Mouse (Mus musculus) kidney, postnatal 10 days (tissue): ENCODE measurements at regions not wholly inside any gene's neighbourhood (a gene's known extent, or its start where the extent isn't known, plus 50 kb on each side); places are given as distances from the start of the nearest gene placed in this dataset.

Experiments used
- DNase-seq: peaks from one replicate; pipeline ENCODE4 v3.0.0; 2021; ENCODE audit warnings: mixed read lengths

DNA sequence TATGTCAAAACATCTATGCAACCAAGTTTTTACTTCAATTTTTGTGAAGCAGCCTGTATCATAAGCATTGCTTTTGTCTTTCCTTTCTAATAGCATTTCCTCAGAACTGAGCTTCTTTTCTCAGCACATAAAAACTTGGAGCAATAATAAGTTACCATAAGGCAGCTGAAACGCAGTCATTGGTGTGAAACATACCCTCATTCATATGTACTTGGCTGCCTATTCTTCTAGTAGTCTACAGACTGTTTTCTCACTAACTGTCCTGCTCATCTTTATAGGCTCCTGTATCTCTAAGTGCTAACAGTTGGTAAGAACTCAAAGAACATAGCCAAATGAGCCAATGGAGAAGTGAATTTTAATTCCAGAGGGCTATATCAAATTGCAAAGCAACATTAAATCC is 454.6 kb upstream of the Ptprd start:
- no peak for DNase-seq

DNA sequence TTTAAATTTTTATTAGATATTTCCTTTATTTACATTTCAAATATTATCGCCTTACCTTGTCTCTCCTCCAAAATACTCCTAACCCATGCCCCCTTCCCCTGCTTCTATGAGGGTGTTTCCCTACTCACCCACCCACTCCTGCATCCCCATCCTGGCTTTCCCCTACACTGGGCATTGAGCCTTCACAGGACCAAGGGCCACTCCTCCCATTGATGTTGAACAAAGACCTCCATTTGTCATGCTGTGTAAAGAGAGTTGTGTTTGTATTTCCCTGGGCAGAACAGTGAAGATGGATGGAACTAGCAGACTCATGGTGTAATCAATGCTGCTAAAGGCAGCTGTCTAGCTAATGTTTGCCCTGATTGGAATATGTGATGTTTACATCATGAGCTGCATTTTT is 431.0 kb upstream of the Ptprd start:
- DNase-seq, result no peak

DNA sequence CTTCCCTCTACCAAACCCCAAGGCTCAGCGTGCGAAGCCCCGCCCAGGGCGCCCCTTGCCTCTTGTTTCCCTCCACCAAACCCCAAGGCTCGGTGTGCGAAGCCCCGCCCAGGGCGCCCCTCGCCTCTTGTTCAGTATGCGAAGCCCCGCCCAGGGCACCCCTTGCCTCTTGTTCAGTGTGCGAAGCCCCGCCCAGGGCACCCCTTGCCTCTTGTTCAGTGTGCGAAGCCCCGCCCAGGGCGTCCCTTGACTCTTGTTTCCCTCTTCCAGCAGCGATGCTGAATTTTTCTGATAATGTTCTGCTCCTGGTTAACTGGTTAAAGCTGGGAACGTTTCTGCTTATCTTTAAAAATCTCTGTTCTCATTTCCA is 394.7 kb upstream of the Ptprd start:
- peak; percentile 9 for DNase-seq

DNA sequence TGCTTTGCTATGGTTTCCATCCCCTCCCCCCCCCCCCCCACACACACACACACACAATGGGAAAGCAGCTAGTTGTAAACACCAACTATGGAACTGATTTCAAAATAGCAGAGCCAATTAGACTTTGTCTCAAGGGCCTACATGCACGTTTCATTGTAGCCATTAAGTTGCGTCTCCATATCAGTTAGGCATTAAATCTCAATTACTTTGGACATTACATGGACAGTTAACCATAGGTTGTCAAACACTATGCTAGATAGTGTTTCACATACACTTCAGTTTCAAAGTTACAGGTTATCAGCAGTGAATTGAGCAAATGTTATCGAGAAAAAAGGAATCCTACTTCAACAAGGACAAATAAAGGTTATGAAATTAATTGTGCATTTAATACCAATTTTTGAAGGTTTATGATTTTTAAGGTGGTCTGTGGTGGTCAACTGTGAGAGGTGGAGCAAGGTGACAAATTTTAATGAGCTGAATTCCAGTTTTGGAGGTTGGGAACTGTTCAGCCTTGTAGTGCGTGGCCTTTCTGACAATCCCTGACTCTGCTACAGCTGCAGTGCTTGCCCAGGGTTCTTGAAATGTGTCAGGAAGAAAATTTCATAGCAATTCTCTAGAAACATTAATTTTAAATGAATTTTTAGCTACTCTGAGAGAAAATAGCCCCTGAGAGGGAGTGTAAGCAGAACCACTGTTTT is 394.2 kb upstream of the Ptprd start:
- DNase-seq, result no peak

DNA sequence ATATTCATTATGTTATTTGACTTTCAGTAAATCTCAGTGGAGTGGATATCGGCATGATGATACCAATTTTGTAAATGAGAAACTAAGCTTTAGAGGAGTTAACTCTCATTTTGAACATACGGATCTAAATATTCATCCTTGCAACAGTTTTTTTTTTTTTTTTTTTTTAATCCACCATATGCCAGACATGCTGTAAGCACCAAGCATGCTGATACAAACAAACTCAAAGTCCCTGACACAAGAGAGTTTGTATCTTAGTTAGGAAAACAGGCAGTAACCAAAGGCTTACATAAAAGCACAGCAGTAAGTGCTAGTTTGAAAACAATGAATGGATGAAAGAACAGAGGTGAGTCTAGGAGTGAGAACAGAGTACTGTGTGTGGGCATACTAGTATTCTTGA is 369.8 kb upstream of the Ptprd start:
- no peak for DNase-seq

DNA sequence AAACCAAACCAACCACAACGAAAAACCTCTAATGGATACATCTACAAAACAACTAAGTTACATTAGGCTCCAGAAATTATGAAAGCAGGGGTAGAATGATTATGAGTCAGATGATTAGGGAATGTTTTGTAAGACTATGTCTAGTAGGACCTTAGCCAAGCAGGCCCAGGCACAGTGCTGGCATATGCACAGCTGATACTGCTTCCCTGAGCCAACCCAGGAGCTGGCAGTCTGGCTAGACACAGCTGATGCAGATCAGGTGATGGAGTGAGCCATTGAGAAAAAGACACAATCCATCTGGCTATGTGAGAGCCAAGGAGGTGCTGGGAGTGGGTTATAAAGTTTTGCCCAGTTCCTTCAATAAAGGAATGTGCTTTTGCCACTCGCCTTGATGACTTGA is 353.6 kb upstream of the Ptprd start:
- DNase-seq, result no peak
